Comparison of ENCODE assay signal across 27 mouse cellular contexts in the genomic region with DNA sequence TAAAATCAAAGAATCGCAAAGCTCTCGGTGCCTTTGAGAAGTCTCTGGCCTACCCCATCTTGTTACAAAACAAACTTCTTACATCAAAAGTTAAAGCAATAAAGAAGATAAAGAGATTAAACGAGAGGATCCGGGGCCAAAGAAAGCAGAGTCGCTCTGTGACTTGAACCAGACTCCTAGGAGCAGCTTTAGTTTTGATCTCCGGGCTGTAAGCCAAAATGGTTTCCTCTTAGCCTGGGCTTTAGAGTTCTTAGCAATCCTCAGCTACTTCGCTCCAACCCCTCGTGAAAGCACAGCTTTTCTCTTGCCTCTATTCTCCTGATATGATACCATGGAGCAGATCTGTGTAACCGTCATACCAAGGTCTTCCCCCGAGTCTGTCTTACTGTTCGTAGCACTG.
DNase-seq lines count a peak whose midpoint lies in the region; ATAC-seq and TF ChIP-seq lines count a peak whose summit lies in the region.
"Had no signal": no experiment of that assay in that cellular context is flagged by ENCODE, and none has a peak within 500 bp of the region (broad histone marks: within the 10 kb centered on the region; RNA-seq: fewer than 3 reads in every experiment).

No protein-coding gene starts in this region.

- H3K9ac ChIP-seq in kidney, embryonic 15.5 days = no peak overlapping the region
- H3K9ac ChIP-seq in lung, embryonic 14.5 days = no peak overlapping the region
- H3K9ac ChIP-seq in intestine, embryonic 16.5 days (ENCODE audit: low read depth, low read length) = no peak overlapping the region
- H3K9ac ChIP-seq: embryonic facial prominence, embryonic 12.5 days; hindbrain, embryonic 15.5 days; limb, embryonic 15.5 days; liver, embryonic 13.5 days; stomach, embryonic 15.5 days had no signal

- no peaks in the 10 kb centered on the region for H3K9me3 ChIP-seq in kidney, embryonic 15.5 days (replicated peaks)
- H3K9me3 ChIP-seq in lung, embryonic 14.5 days (ENCODE audit: low read depth, low read length) = no peaks in the 10 kb centered on the region
- H3K9me3 ChIP-seq in intestine, embryonic 16.5 days (ENCODE audit: control insufficient read depth, low read length) = no peaks in the 10 kb centered on the region
- H3K9me3 ChIP-seq: embryonic facial prominence, embryonic 12.5 days; heart, embryonic 10.5 days; hindbrain, embryonic 10.5 days; hindbrain, embryonic 15.5 days; limb, embryonic 15.5 days; liver, embryonic 13.5 days; stomach, embryonic 15.5 days had no signal

- ATAC-seq in kidney, embryonic 15.5 days (replicated peaks; ENCODE audit: low FRiP score) = no peak
- ATAC-seq in lung, embryonic 14.5 days (ENCODE audit: insufficient read depth) = peak; percentile 14; the same call in 1 of the 2 replicates
- 0 out of 2 replicates have a peak, but pooled peaks have one; percentile 14 for ATAC-seq in intestine, embryonic 16.5 days
- ATAC-seq: CD4-positive, CD25-positive, alpha-beta regulatory T cell, adult 4 months; forebrain, embryonic 16.5 days; inflammation-experienced regulatory T-cells, adult 6 months had no signal

- TF ChIP-seq CTCF in lung, embryonic 14.5 days (IDR thresholded peaks at IDR 0.05; ENCODE audit: low read depth) = no peak

- no peak overlapping the region for H3K4me3 ChIP-seq in kidney, embryonic 15.5 days (replicated peaks)
- no peak overlapping the region for H3K4me3 ChIP-seq in lung, embryonic 14.5 days (ENCODE audit: low read depth, low read length)
- no peak overlapping the region for H3K4me3 ChIP-seq in intestine, embryonic 16.5 days (ENCODE audit: low read length)
- H3K4me3 ChIP-seq: embryonic facial prominence, embryonic 12.5 days; gastrocnemius, adult 2 months; heart, embryonic 10.5 days; hindbrain, embryonic 10.5 days; hindbrain, embryonic 15.5 days; limb, embryonic 15.5 days; liver, embryonic 13.5 days; stomach, embryonic 15.5 days had no signal

- no peak overlapping the region for H3K4me2 ChIP-seq in kidney, embryonic 15.5 days
- H3K4me2 ChIP-seq in lung, embryonic 14.5 days = no peak overlapping the region
- no peak overlapping the region for H3K4me2 ChIP-seq in intestine, embryonic 16.5 days (ENCODE audit: low read depth, low read length)
- H3K4me2 ChIP-seq: embryonic facial prominence, embryonic 12.5 days; hindbrain, embryonic 15.5 days; limb, embryonic 15.5 days; liver, embryonic 13.5 days; stomach, embryonic 15.5 days had no signal

- H3K27ac ChIP-seq in kidney, embryonic 15.5 days = 0 out of 2 replicates have a peak overlapping the region, but pooled peaks have one; percentile 22
- no peak overlapping the region for H3K27ac ChIP-seq in lung, embryonic 14.5 days (ENCODE audit: low read depth)
- H3K27ac ChIP-seq in intestine, embryonic 16.5 days (ENCODE audit: low read length) = no peak overlapping the region
- H3K27ac ChIP-seq: embryonic facial prominence, embryonic 12.5 days; gastrocnemius, adult 2 months; heart, embryonic 10.5 days; hindbrain, embryonic 10.5 days; hindbrain, embryonic 15.5 days; limb, embryonic 15.5 days; liver, embryonic 13.5 days; macrophage; stomach, embryonic 15.5 days had no signal

- peaks cover 26% of the 10 kb centered on the region for H3K4me1 ChIP-seq in kidney, embryonic 15.5 days
- no peaks in the 10 kb centered on the region for H3K4me1 ChIP-seq in lung, embryonic 14.5 days (ENCODE audit: insufficient read depth)
- 0 out of 2 replicates have a peak, but pooled peaks cover 3% of the 10 kb centered on the region for H3K4me1 ChIP-seq in intestine, embryonic 16.5 days (ENCODE audit: control insufficient read depth, insufficient read depth, low read length)
- H3K4me1 ChIP-seq: liver, embryonic 13.5 days; stomach, embryonic 15.5 days had no signal

- no peaks in the 10 kb centered on the region for H3K36me3 ChIP-seq in kidney, embryonic 15.5 days
- no peaks in the 10 kb centered on the region for H3K36me3 ChIP-seq in lung, embryonic 14.5 days (ENCODE audit: insufficient read depth)
- no peaks in the 10 kb centered on the region for H3K36me3 ChIP-seq in intestine, embryonic 16.5 days (ENCODE audit: control insufficient read depth, insufficient read depth, low read length)
- H3K36me3 ChIP-seq: embryonic facial prominence, embryonic 12.5 days; heart, embryonic 10.5 days; hindbrain, embryonic 10.5 days; hindbrain, embryonic 15.5 days; limb, embryonic 15.5 days; liver, embryonic 13.5 days; stomach, embryonic 15.5 days had no signal

- DNase-seq in heart, adult 11 months = peak; percentile 40
- no peak for DNase-seq in heart, adult 9 months (ENCODE audit: low spot score in 2 of 2)
- no peak for DNase-seq in kidney, adult 9 months
- DNase-seq in lung, embryonic 14.5 days = peak; percentile 77
- DNase-seq in lung, postnatal 25 days (ENCODE audit: low spot score) = no peak
- DNase-seq in left cerebral cortex, adult 11 months (ENCODE audit: low spot score) = no peak
- DNase-seq: cerebellum, adult 9-10 months; cerebellum, postnatal 36 days; gastrocnemius, adult 2 months; gastrocnemius, postnatal 36 days; heart, postnatal 14 days; liver, embryonic 13.5 days; lung, adult 18-20 months; midbrain, embryonic 14.5 days; right cerebral cortex, postnatal 25 days had no signal

- 77% methylated on average over 11 of the region's 11 CpGs for WGBS in kidney, embryonic 15.5 days
- WGBS in lung, embryonic 14.5 days = 64% methylated on average over 11 of the region's 11 CpGs
- WGBS in intestine, embryonic 16.5 days = 63% methylated on average over 11 of the region's 11 CpGs

- no peaks in the 10 kb centered on the region for H3K27me3 ChIP-seq in kidney, embryonic 15.5 days
- no peaks in the 10 kb centered on the region for H3K27me3 ChIP-seq in lung, embryonic 14.5 days (ENCODE audit: insufficient read depth, low read length)
- no peaks in the 10 kb centered on the region for H3K27me3 ChIP-seq in intestine, embryonic 16.5 days (replicated peaks; ENCODE audit: control insufficient read depth, insufficient read depth, low read length)
- H3K27me3 ChIP-seq: embryonic facial prominence, embryonic 12.5 days; hindbrain, embryonic 15.5 days; limb, embryonic 15.5 days; liver, embryonic 13.5 days; stomach, embryonic 15.5 days had no signal

Comparison
In these comparisons a context has a peak if more than half of its experiments do, and no peak if none do; other contexts are left out.
1. DNase-seq: peak in heart, adult 11 months (single experiment) and lung, embryonic 14.5 days (single experiment); none in heart, adult 9 months (0 of 2), kidney, adult 9 months (single experiment), lung, postnatal 25 days (single experiment) and left cerebral cortex, adult 11 months (single experiment).